Mouse (Mus musculus) erythroblast, embryonic 14.5 days (primary cell): Measurements from ENCODE around the gene Cd53. TPM values are rescaled to one million over a fixed set of nuclear protein-coding genes. Genes with fewer than 3 reads are reported as not detected.

Source experiments
- H3K27me3 ChIP-seq: 2 replicates; pipeline ENCODE4 v1.6.1; 2012; ENCODE audit warnings: inconsistent platforms; ENCODE audit not compliant: control insufficient read depth
- H3K36me3 ChIP-seq: 2 replicates; pipeline ENCODE4 v1.6.1; 2012; ENCODE audit warnings: mild to moderate bottlenecking, inconsistent platforms; ENCODE audit not compliant: control insufficient read depth
- H3K4me1 ChIP-seq: 2 replicates; pipeline ENCODE4 v1.6.1; 2012; ENCODE audit warnings: inconsistent platforms; ENCODE audit not compliant: control insufficient read depth
- H3K4me3 ChIP-seq: replicated peaks from 2 replicates; pipeline ENCODE3; 2012; ENCODE audit warnings: moderate library complexity, mild to moderate bottlenecking, inconsistent platforms
- H3K9me3 ChIP-seq: 2 replicates; pipeline ENCODE4 v1.6.1; 2012; ENCODE audit warnings: low read length, inconsistent platforms, mixed read lengths; ENCODE audit not compliant: control insufficient read depth
- GATA1 ChIP-seq: IDR thresholded peaks from 2 replicates; pipeline ENCODE4 v1.6.1; 2012; ENCODE audit warnings: low read length, inconsistent platforms, mixed read lengths
- TAL1 ChIP-seq: IDR thresholded peaks from 3 replicates; pipeline ENCODE4 v1.6.1; 2012; ENCODE audit warnings: low read length, inconsistent platforms, mixed read lengths
- polyA plus RNA-seq: library from polyadenylated mRNA; stranded (reverse); fragments of >175 nt; gene quantifications from 2 replicates; pipeline ENCODE4 v1.2.3, GENCODE M21; 2012

Cd53 gene
- polyA plus RNA-seq, 1 experiment = not detected

DNA sequence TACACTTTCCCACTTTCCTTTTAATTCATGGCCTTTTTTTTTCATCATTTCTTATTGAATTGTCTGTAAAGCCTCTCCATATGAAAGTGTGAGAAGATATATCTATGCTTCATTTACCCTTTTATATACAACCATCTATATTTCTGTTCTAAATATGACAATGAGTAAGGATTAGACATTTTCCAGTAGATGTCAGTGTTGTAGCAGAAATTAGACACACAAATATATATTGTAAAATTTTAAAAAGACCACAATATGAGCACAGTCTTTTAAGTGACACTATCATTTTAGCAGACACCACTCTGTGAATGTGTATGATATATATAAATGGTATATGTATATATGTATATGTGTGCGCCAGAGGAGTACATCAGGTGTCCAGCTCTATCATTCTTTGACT is 18.1 kb downstream of the Cd53 start:
- Histone ChIP-seq H3K27me3 (no peaks in the 10 kb centered on the region), H3K4me3 (no peak overlapping the region), H3K4me1 (no peaks in the 10 kb centered on the region), H3K9me3 (no peaks in the 10 kb centered on the region), H3K36me3 (no peaks in the 10 kb centered on the region)
- no peak for TF ChIP-seq TAL1
- no peak for TF ChIP-seq GATA1

DNA sequence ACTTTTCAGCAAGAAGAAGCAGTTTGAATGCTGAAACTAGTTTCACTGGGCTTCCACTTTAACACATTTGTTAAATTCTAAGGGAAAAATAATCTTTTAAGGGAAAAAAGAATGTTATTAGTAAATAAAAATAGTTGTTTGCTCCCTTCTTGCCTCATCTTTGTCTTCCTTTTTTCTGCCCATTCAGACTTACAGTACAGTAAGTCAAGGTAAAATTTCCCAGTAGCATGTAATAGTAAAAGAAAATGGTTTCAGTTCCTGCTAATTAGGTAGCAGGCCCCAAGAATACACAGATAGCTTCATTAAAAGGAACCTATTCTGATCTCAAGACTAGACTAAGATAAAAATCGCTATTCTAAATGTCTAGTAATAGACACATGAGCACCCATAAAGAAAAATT is 34.1 kb downstream of the Cd53 start:
- no peak overlapping the region for H3K4me3 ChIP-seq
- no peaks in the 10 kb centered on the region for H3K9me3 ChIP-seq
- no peaks in the 10 kb centered on the region for H3K4me1 ChIP-seq
- TF ChIP-seq GATA1 (no peak), TAL1 (no peak)
- H3K27me3 ChIP-seq = no peaks in the 10 kb centered on the region
- H3K36me3 ChIP-seq = no peaks in the 10 kb centered on the region

DNA sequence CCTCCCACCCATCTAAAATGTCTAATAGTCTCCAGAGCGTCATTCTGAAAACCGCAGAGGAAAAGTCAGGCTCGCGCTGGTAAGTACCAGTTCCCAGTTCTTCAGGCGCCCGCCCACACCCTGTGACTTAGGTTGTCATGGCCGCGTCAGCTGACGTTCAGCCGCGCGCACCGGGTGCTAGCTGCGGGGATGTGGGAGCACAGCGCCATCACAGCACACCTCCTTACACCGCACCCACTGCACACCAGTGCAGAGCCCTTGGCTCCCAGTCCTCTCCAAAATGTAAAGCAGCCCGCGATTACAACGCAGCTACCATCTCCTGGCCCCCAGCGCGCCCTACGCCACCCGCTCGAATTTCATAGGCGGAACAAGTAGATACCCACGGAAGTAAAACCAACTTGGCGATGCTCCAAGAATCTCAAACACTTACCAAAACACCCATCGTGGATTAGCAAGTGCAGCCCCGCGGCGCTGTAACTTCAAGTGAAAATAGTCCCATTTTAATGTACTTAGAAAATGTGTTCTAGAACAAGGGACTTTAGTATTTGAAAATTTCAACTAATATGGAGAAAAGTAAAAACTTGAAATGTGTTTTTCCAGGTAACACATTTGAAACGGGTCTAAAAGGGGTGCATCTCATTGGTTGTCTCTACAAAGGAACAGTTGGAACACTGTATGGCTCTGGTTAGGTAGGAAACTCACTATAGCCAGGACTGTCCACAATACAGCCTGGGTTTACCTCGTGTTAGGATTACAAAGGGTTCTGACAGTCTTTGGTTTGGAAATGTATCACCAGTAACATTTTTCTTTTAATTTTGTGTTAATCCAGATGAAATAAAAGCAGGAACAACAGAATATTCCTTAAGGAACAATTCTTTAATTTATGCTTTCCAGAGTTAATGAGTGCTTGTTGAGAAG is 67.7 kb downstream of the Cd53 start:
- H3K36me3 ChIP-seq = no peaks in the 10 kb centered on the region
- H3K4me1 ChIP-seq = peaks cover 14% of the 10 kb centered on the region
- TF ChIP-seq TAL1 (no peak), GATA1 (no peak)
- H3K27me3 ChIP-seq = no peaks in the 10 kb centered on the region
- H3K4me3 ChIP-seq = peak overlapping the region; percentile 81
- peaks cover 4% of the 10 kb centered on the region; the same call in 1 of the 2 replicates for H3K9me3 ChIP-seq

DNA sequence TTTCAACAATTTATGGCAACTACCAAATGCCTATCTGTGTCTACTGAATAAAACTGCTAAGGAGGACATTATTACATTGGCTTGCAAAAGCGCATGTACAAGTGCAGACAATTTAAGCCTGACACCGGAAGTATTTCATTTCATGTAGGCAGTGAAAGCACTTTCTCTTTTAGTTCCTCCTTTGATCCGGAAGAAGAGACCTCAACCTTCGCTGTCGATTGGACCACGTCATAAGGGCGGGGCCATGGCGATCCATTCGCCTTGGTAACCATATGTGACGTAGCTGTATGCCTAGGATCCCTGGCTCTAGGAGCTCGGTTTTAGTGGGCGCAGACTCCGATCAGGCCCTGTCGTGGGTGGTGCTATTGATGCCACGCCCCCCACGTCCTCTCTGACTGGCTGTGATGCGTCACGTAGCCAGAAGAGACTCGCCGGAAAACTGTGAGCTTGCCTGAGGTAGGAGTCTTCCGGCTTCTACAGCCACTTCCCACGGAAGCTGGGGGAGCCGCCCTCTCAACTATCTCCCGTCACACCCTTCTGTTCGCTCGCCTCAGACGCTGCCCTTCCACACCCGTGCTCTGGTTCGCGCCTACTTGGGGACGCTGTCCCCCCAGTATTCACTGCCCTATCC is 68.4 kb downstream of the Cd53 start:
- Histone ChIP-seq H3K27me3 (no peaks in the 10 kb centered on the region), H3K4me3 (peak overlapping the region; percentile 81), H3K9me3 (peaks cover 4% of the 10 kb centered on the region; the same call in 1 of the 2 replicates), H3K4me1 (peaks cover 14% of the 10 kb centered on the region), H3K36me3 (no peaks in the 10 kb centered on the region)
- TF ChIP-seq GATA1 (no peak), TAL1 (no peak)

Other genes with a start within 250 kb of the Cd53 start
- gene Dram2, start 242.4 kb downstream of the Cd53 start, polyA plus RNA-seq = not detected in 2 replicates
- gene Cept1, start 242.3 kb downstream of the Cd53 start, polyA plus RNA-seq = 0.19 and 0.29 TPM in 2 replicates
- 0.01 TPM in 1 of 2 replicates, not detected in the other for gene Lrif1, start 105.2 kb downstream of the Cd53 start, polyA plus RNA-seq
- not detected in 2 replicates for gene Olfr266, start 36.1 kb upstream of the Cd53 start, polyA plus RNA-seq
- not detected in 2 replicates for gene Kcna3, start 246.0 kb upstream of the Cd53 start, polyA plus RNA-seq